Mouse (Mus musculus): Measurements from ENCODE around the gene Syt1. TPM values are rescaled to one million over a fixed set of nuclear protein-coding genes. Genes with fewer than 3 reads are reported as not detected.

Syt1 gene
- polyA plus RNA-seq, 1 experiment from 2014 or later = 0.22 TPM

DNA sequence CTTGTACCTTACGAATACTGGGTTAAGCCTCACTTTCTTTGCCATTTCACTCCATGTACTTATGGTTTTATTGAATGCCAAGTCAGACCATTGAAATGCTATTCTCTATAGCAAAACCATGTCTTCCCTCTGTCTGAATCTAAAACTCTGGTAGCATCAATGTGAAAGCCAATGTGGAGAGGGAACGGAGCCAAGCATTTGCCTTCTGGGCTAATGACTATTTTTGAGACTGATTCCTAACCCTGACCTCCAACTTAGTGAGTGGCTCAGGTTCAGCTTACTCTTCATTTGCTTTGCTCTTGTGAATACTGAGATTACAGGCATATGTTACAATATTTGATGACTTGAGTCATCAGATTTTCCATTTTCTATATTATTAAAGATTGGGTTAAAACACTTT lies 23.5 kb downstream of the Syt1 start:
- Histone ChIP-seq H3K36me3 (ENCODE audit: control insufficient read depth, insufficient read depth) (no peaks in the 10 kb centered on the region), H3K4me2 (ENCODE audit: low read depth, low read length) (no peak overlapping the region), H3K9ac (ENCODE audit: low read depth, low read length) (no peak overlapping the region), H3K27ac (ENCODE audit: low read length) (no peak overlapping the region), H3K4me1 (ENCODE audit: control insufficient read depth, low read depth, low read length) (no peaks in the 10 kb centered on the region), H3K27me3 (ENCODE audit: control insufficient read depth, insufficient read depth, low read depth, low read length) (no peaks in the 10 kb centered on the region), H3K9me3 (replicated peaks; ENCODE audit: control insufficient read depth, low read length) (no peaks in the 10 kb centered on the region), H3K4me3 (ENCODE audit: low read depth, low read length) (no peak overlapping the region)
- ATAC-seq (ENCODE audit: low read depth) = no peak
- WGBS (ENCODE audit: insufficient replicate concordance) = 67% methylated on average over 2 of the region's 2 CpGs

DNA sequence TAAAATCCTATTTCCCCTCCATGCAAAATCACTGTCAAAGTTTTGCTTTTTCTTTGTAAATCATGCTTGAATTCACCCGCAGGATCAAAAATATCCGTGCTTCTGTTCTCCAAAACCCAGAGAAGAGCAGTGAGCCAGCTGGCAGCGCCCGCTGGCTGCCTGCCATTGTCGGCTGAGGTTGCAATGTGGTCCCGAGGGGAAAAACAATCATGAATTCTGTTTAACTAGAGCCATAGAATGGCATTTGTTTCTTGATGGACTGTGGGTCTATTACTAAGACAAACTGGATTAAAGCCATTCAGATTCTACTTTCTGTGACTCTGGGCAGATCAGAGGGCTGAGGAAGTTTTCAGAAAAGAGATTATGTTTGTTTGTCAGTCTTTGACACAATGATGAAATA lies 31.1 kb downstream of the Syt1 start:
- no peak overlapping the region for H3K4me2 ChIP-seq (ENCODE audit: low read depth, low read length)
- no peaks in the 10 kb centered on the region for H3K36me3 ChIP-seq (ENCODE audit: control insufficient read depth, insufficient read depth)
- H3K27me3 ChIP-seq (ENCODE audit: control insufficient read depth, insufficient read depth, low read depth, low read length) = no peaks in the 10 kb centered on the region
- no peaks in the 10 kb centered on the region for H3K4me1 ChIP-seq (ENCODE audit: control insufficient read depth, low read depth, low read length)
- WGBS (ENCODE audit: insufficient replicate concordance) = 59% methylated on average over 6 of the region's 6 CpGs
- H3K9ac ChIP-seq (ENCODE audit: low read depth, low read length) = no peak overlapping the region
- no peak overlapping the region for H3K4me3 ChIP-seq (ENCODE audit: low read depth, low read length)
- H3K9me3 ChIP-seq (replicated peaks; ENCODE audit: control insufficient read depth, low read length) = no peaks in the 10 kb centered on the region
- no peak for ATAC-seq (ENCODE audit: low read depth)
- H3K27ac ChIP-seq (ENCODE audit: low read length) = no peak overlapping the region

DNA sequence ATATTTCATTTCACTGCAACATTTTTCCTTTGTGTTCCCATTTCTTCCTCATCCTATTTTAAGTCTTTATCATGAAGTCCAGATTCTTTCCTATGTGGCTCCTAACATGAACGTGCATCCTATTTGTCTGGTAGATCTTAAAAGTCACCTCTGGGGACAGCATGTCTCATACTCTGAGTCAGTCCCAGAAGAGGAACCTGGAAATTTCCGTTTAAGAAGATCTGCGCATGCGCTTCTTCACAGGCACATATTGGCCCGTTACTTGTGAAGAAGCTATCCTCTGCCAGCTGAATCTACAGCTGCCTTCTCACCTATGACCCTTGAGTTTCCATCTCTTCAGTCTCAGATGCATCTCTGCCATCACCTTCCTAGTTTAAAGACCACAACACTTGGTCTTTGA lies 55.8 kb downstream of the Syt1 start:
- Histone ChIP-seq H3K27ac (ENCODE audit: low read length) (no peak overlapping the region), H3K36me3 (ENCODE audit: control insufficient read depth, insufficient read depth) (no peaks in the 10 kb centered on the region), H3K9ac (ENCODE audit: low read depth, low read length) (no peak overlapping the region), H3K27me3 (ENCODE audit: control insufficient read depth, insufficient read depth, low read depth, low read length) (no peaks in the 10 kb centered on the region), H3K9me3 (replicated peaks; ENCODE audit: control insufficient read depth, low read length) (no peaks in the 10 kb centered on the region; the same call in 1 of the 2 replicates), H3K4me3 (ENCODE audit: low read depth, low read length) (no peak overlapping the region), H3K4me2 (ENCODE audit: low read depth, low read length) (no peak overlapping the region), H3K4me1 (ENCODE audit: control insufficient read depth, low read depth, low read length) (no peaks in the 10 kb centered on the region)
- no peak for ATAC-seq (ENCODE audit: low read depth)
- WGBS (ENCODE audit: insufficient replicate concordance) = 72% methylated on average over 5 of the region's 5 CpGs

DNA sequence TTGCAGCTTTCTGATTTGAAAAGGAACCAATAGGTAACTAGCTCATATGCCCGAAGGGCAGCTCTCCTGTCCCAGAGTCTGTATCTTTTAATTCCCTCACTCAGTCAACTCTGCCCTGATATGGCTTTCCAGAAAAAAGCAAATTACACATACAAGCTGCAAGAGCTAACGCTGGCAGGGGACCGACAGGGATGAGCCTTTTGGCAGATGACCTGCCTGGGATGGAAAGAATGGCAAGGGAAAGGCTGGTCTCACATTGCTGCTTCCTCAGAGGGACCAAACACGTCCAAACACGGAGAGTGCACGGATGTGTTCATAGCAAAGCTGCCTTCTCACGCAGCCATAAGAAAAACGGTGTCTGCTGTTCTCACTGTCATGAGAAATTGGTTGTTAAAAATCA lies 58.6 kb downstream of the Syt1 start:
- H3K4me2 ChIP-seq (ENCODE audit: low read depth, low read length) = no peak overlapping the region
- 71% methylated on average over 8 of the region's 8 CpGs for WGBS (ENCODE audit: insufficient replicate concordance)
- ATAC-seq (ENCODE audit: low read depth) = no peak
- no peaks in the 10 kb centered on the region for H3K4me1 ChIP-seq (ENCODE audit: control insufficient read depth, low read depth, low read length)
- H3K36me3 ChIP-seq (ENCODE audit: control insufficient read depth, insufficient read depth) = no peaks in the 10 kb centered on the region
- H3K9me3 ChIP-seq (replicated peaks; ENCODE audit: control insufficient read depth, low read length) = no peaks in the 10 kb centered on the region; the same call in 1 of the 2 replicates
- no peak overlapping the region for H3K27ac ChIP-seq (ENCODE audit: low read length)
- H3K9ac ChIP-seq (ENCODE audit: low read depth, low read length) = no peak overlapping the region
- H3K4me3 ChIP-seq (ENCODE audit: low read depth, low read length) = no peak overlapping the region
- H3K27me3 ChIP-seq (ENCODE audit: control insufficient read depth, insufficient read depth, low read depth, low read length) = no peaks in the 10 kb centered on the region

DNA sequence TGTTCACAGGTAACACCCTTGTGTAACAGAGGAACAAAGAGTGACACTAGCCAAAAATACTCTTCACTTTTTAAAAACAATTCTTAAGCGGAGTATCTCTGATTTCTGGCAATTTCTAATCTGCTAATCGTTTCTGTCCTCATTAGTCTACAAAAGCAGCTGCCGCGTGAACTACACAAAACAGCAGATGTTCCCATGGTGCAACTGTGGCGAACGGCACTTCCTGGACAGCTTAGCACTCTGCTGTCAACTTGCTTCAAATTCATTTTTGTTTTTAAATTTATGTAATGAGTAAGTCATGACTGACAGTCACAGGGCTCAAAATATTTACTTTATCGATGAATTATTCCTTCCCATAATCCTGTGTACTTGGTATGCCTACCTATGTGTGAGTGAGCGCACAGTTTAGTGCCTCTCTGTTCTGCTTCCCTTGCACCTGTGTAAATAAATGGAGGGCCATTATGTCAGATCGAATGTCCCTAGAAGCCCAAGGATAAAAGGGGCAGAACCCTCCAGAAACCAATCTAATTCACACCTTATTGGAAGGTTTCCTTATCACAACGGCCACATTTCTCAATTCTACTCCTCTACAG lies 73.8 kb downstream of the Syt1 start:
- no peak for ATAC-seq (ENCODE audit: low read depth)
- WGBS (ENCODE audit: insufficient replicate concordance) = 61% methylated on average over 10 of the region's 10 CpGs
- Histone ChIP-seq H3K4me3 (ENCODE audit: low read depth, low read length) (no peak overlapping the region), H3K36me3 (ENCODE audit: control insufficient read depth, insufficient read depth) (no peaks in the 10 kb centered on the region), H3K4me2 (ENCODE audit: low read depth, low read length) (no peak overlapping the region), H3K4me1 (ENCODE audit: control insufficient read depth, low read depth, low read length) (no peaks in the 10 kb centered on the region), H3K27me3 (ENCODE audit: control insufficient read depth, insufficient read depth, low read depth, low read length) (no peaks in the 10 kb centered on the region), H3K9ac (ENCODE audit: low read depth, low read length) (no peak overlapping the region), H3K9me3 (replicated peaks; ENCODE audit: control insufficient read depth, low read length) (no peaks in the 10 kb centered on the region), H3K27ac (ENCODE audit: low read length) (no peak overlapping the region)

DNA sequence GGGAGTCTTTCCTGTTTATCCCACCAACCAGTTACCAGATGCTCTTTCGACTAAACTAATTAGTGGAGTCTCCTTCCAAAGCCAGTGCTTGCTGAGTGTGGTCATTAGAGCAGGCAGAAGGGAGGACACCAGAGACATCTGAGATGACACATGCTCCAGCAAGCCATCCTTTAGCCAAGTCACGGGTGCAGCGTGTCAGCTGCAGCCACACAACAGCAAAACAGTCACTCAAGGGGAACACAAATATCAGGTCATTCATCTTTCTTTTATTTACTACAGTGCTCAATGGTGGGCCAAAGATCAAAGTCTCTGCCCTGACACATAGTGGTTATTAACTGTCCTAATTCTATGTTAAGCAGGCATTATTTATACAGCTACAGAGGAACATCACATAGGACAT lies 80.5 kb downstream of the Syt1 start:
- no peaks in the 10 kb centered on the region for H3K36me3 ChIP-seq (ENCODE audit: control insufficient read depth, insufficient read depth)
- H3K4me1 ChIP-seq (ENCODE audit: control insufficient read depth, low read depth, low read length) = no peaks in the 10 kb centered on the region
- no peak overlapping the region for H3K27ac ChIP-seq (ENCODE audit: low read length)
- 67% methylated on average over 3 of the region's 3 CpGs for WGBS (ENCODE audit: insufficient replicate concordance)
- no peaks in the 10 kb centered on the region for H3K9me3 ChIP-seq (replicated peaks; ENCODE audit: control insufficient read depth, low read length)
- H3K4me3 ChIP-seq (ENCODE audit: low read depth, low read length) = no peak overlapping the region
- H3K27me3 ChIP-seq (ENCODE audit: control insufficient read depth, insufficient read depth, low read depth, low read length) = no peaks in the 10 kb centered on the region
- no peak overlapping the region for H3K9ac ChIP-seq (ENCODE audit: low read depth, low read length)
- ATAC-seq (ENCODE audit: low read depth) = no peak
- no peak overlapping the region for H3K4me2 ChIP-seq (ENCODE audit: low read depth, low read length)

DNA sequence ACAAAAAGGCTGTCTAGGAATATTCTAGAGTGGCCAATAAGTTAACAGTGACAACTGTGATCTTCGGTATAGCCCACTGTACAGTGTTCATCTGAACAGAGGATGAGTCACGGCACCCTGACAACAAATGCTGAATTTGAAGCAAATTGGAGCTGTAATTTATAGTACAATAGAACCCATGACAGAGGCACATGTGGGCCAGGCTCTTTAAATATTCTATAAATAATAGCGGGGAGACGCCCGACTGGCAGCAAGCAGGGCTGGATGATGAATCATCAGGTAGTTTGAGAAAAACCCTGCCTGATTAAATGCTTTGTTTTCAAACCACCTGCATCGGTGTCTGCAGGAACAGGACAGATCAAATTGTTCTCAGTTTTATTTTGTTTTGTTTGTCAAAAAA lies 81.1 kb downstream of the Syt1 start:
- ATAC-seq (ENCODE audit: low read depth) = no peak
- Histone ChIP-seq H3K27me3 (ENCODE audit: control insufficient read depth, insufficient read depth, low read depth, low read length) (no peaks in the 10 kb centered on the region), H3K9me3 (replicated peaks; ENCODE audit: control insufficient read depth, low read length) (no peaks in the 10 kb centered on the region), H3K36me3 (ENCODE audit: control insufficient read depth, insufficient read depth) (no peaks in the 10 kb centered on the region), H3K4me3 (ENCODE audit: low read depth, low read length) (no peak overlapping the region), H3K4me2 (ENCODE audit: low read depth, low read length) (no peak overlapping the region), H3K27ac (ENCODE audit: low read length) (no peak overlapping the region), H3K9ac (ENCODE audit: low read depth, low read length) (no peak overlapping the region), H3K4me1 (ENCODE audit: control insufficient read depth, low read depth, low read length) (no peaks in the 10 kb centered on the region)
- WGBS (ENCODE audit: insufficient replicate concordance) = 74% methylated on average over 6 of the region's 6 CpGs

DNA sequence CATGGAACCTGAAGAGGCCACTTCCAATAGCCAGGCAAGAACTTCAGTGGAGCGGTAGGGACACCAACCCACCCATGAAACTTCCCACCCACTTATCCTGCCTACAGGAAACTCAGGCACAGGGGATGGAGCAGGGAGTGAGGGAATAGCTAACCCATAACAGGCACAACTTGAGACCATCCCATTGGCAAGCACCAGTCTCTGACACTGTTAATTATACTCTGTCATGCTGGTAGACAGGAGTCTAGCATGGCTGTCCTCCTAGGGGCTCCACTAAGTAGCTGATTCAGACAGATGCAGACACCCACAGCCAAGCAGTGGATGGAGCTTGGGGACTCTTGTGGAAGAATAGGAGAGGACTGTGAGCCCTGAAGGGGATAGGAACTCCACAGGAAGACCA lies 105.5 kb downstream of the Syt1 start:
- H3K36me3 ChIP-seq (ENCODE audit: control insufficient read depth, insufficient read depth) = no peaks in the 10 kb centered on the region
- ATAC-seq (ENCODE audit: low read depth) = no peak
- WGBS (ENCODE audit: insufficient replicate concordance) = 59% methylated on average over 1 of the region's 1 CpGs

DNA sequence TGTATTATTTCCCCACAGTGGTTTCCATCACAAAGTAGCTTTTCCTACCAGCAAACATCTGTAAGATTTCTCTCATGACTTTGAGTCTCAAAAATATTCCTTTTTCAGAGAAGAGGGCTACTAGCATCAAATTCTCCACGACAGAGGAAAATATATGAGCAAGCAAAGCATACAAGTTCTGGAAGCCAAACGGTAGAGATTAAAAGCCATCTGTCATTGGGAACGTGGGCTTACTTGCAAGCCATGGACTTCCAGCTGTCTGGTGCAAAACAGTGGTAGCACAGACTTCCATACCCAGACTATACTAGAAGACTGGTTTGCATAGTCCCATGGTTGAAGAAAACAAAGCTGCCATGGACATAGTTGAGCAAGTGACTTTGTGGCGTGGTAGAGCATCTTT lies 106.4 kb downstream of the Syt1 start:
- Histone ChIP-seq H3K4me2 (ENCODE audit: low read depth, low read length) (no peak overlapping the region), H3K9ac (ENCODE audit: low read depth, low read length) (no peak overlapping the region), H3K9me3 (replicated peaks; ENCODE audit: control insufficient read depth, low read length) (no peaks in the 10 kb centered on the region), H3K27ac (ENCODE audit: low read length) (no peak overlapping the region), H3K27me3 (ENCODE audit: control insufficient read depth, insufficient read depth, low read depth, low read length) (no peaks in the 10 kb centered on the region), H3K4me1 (ENCODE audit: control insufficient read depth, low read depth, low read length) (no peaks in the 10 kb centered on the region), H3K36me3 (ENCODE audit: control insufficient read depth, insufficient read depth) (no peaks in the 10 kb centered on the region), H3K4me3 (ENCODE audit: low read depth, low read length) (no peak overlapping the region)
- ATAC-seq (ENCODE audit: low read depth) = no peak
- WGBS (ENCODE audit: insufficient replicate concordance) = 52% methylated on average over 4 of the region's 4 CpGs

More for the DNA sequence above, 105.5 kb downstream of the Syt1 start:
- no peaks in the 10 kb centered on the region for H3K9me3 ChIP-seq (replicated peaks; ENCODE audit: control insufficient read depth, low read length)
- H3K4me2 ChIP-seq (ENCODE audit: low read depth, low read length) = no peak overlapping the region
- H3K27me3 ChIP-seq (ENCODE audit: control insufficient read depth, insufficient read depth, low read depth, low read length) = no peaks in the 10 kb centered on the region
- no peak overlapping the region for H3K9ac ChIP-seq (ENCODE audit: low read depth, low read length)
- no peak overlapping the region for H3K4me3 ChIP-seq (ENCODE audit: low read depth, low read length)
- no peaks in the 10 kb centered on the region for H3K4me1 ChIP-seq (ENCODE audit: control insufficient read depth, low read depth, low read length)
- no peak overlapping the region for H3K27ac ChIP-seq (ENCODE audit: low read length)
